Mouse (Mus musculus): Measurements from ENCODE around the gene Tasp1. TPM values are rescaled to one million over a fixed set of nuclear protein-coding genes. Genes with fewer than 3 reads are reported as not detected.

The Tasp1 gene
- 16.0 and 17.7 TPM in 2 replicates for polyA plus RNA-seq (2015; fragmentation: Nextera tagmentation; extraction: Ambion mirVana)

GRCm38 (mm10) chr2:140066353-140067314 lies at the start of gene Tasp1:
Gene Tasp1, minus strand, starts transcription at chr2:140066805.
- Histone ChIP-seq H3K9ac (replicated peaks) (peak within 1 kb of the TSS; percentile 88), H3K36me3 (no peaks in the 10 kb centered on the region), H3K9me3 (no peaks in the 10 kb centered on the region), H3K27me3 (no peaks in the 10 kb centered on the region), H3K4me1 (replicated peaks) (peaks cover 12% of the 10 kb centered on the region), H3K4me2 (replicated peaks) (peak within 1 kb of the TSS; percentile 83), H3K27ac (peak within 1 kb of the TSS; percentile 89), H3K4me3 (replicated peaks) (peak within 1 kb of the TSS; percentile 89)
- peak; percentile 100 for ATAC-seq
- WGBS: 1% methylated on average over 68 of the region's 68 CpGs

- no peak for ATAC-seq
- Histone ChIP-seq H3K4me3 (replicated peaks) (no peak overlapping the region), H3K4me1 (replicated peaks) (no peaks in the 10 kb centered on the region), H3K9me3 (no peaks in the 10 kb centered on the region), H3K36me3 (no peaks in the 10 kb centered on the region), H3K9ac (replicated peaks) (no peak overlapping the region), H3K4me2 (replicated peaks) (no peak overlapping the region), H3K27me3 (no peaks in the 10 kb centered on the region), H3K27ac (no peak overlapping the region)
- WGBS: 91% methylated on average over 8 of the region's 8 CpGs
Measured at GRCm38 (mm10) chr2:140113851-140114250, 47.2 kb upstream of the Tasp1 start.

- Histone ChIP-seq H3K36me3 (no peaks in the 10 kb centered on the region), H3K27me3 (no peaks in the 10 kb centered on the region), H3K4me2 (replicated peaks) (no peak overlapping the region), H3K9me3 (no peaks in the 10 kb centered on the region), H3K27ac (no peak overlapping the region), H3K4me1 (replicated peaks) (no peaks in the 10 kb centered on the region), H3K4me3 (replicated peaks) (no peak overlapping the region), H3K9ac (replicated peaks) (no peak overlapping the region)
- ATAC-seq: no peak
- WGBS: 47% methylated on average over 1 of the region's 1 CpGs
Measured at GRCm38 (mm10) chr2:140108945-140109344, 42.3 kb upstream of the Tasp1 start.

- Histone ChIP-seq H3K36me3 (no peaks in the 10 kb centered on the region), H3K9me3 (no peaks in the 10 kb centered on the region), H3K4me3 (replicated peaks) (no peak overlapping the region), H3K4me2 (replicated peaks) (no peak overlapping the region), H3K9ac (replicated peaks) (no peak overlapping the region), H3K27me3 (no peaks in the 10 kb centered on the region), H3K27ac (no peak overlapping the region), H3K4me1 (replicated peaks) (no peaks in the 10 kb centered on the region)
- 91% methylated on average over 4 of the region's 4 CpGs for WGBS
- ATAC-seq: no peak
Measured at GRCm38 (mm10) chr2:140107641-140108040, 41.0 kb upstream of the Tasp1 start.

- Histone ChIP-seq H3K9me3 (no peaks in the 10 kb centered on the region), H3K27ac (no peak overlapping the region), H3K27me3 (no peaks in the 10 kb centered on the region), H3K4me2 (replicated peaks) (no peak overlapping the region), H3K9ac (replicated peaks) (no peak overlapping the region), H3K4me1 (replicated peaks) (no peaks in the 10 kb centered on the region), H3K4me3 (replicated peaks) (no peak overlapping the region), H3K36me3 (no peaks in the 10 kb centered on the region)
- WGBS: 79% methylated on average over 3 of the region's 3 CpGs
- no peak for ATAC-seq
Measured at GRCm38 (mm10) chr2:140104951-140105350, 38.3 kb upstream of the Tasp1 start.

- H3K4me1 ChIP-seq (replicated peaks): no peaks in the 10 kb centered on the region
- H3K9ac ChIP-seq (replicated peaks): no peak overlapping the region
- H3K27me3 ChIP-seq: no peaks in the 10 kb centered on the region
- no peak overlapping the region for H3K27ac ChIP-seq
- H3K4me3 ChIP-seq (replicated peaks): no peak overlapping the region
- no peak overlapping the region for H3K4me2 ChIP-seq (replicated peaks)
- 88% methylated on average over 3 of the region's 3 CpGs for WGBS
- H3K9me3 ChIP-seq: no peaks in the 10 kb centered on the region
- H3K36me3 ChIP-seq: no peaks in the 10 kb centered on the region
- no peak for ATAC-seq
Measured at GRCm38 (mm10) chr2:140100551-140101474, 34.2 kb upstream of the Tasp1 start.

- no peaks in the 10 kb centered on the region for H3K27me3 ChIP-seq
- 91% methylated on average over 3 of the region's 3 CpGs for WGBS
- H3K9ac ChIP-seq (replicated peaks): no peak overlapping the region
- no peak for ATAC-seq
- no peak overlapping the region for H3K4me3 ChIP-seq (replicated peaks)
- no peaks in the 10 kb centered on the region for H3K9me3 ChIP-seq
- H3K36me3 ChIP-seq: no peaks in the 10 kb centered on the region
- H3K4me2 ChIP-seq (replicated peaks): no peak overlapping the region
- H3K4me1 ChIP-seq (replicated peaks): no peaks in the 10 kb centered on the region
- no peak overlapping the region for H3K27ac ChIP-seq
Measured at GRCm38 (mm10) chr2:140099971-140100370, 33.4 kb upstream of the Tasp1 start.

- no peak overlapping the region for H3K4me2 ChIP-seq (replicated peaks)
- H3K4me3 ChIP-seq (replicated peaks): no peak overlapping the region
- no peaks in the 10 kb centered on the region for H3K4me1 ChIP-seq (replicated peaks)
- H3K36me3 ChIP-seq: no peaks in the 10 kb centered on the region
- H3K27me3 ChIP-seq: no peaks in the 10 kb centered on the region
- no peak overlapping the region for H3K27ac ChIP-seq
- 54% methylated on average over 3 of the region's 3 CpGs for WGBS
- H3K9me3 ChIP-seq: no peaks in the 10 kb centered on the region
- H3K9ac ChIP-seq (replicated peaks): no peak overlapping the region
- no peak; the same call in 1 of the 2 replicates for ATAC-seq
Measured at GRCm38 (mm10) chr2:140097131-140097591, 30.6 kb upstream of the Tasp1 start.

- H3K4me1 ChIP-seq (replicated peaks): no peaks in the 10 kb centered on the region
- H3K27ac ChIP-seq: no peak overlapping the region
- no peak overlapping the region for H3K4me3 ChIP-seq (replicated peaks)
- 89% methylated on average over 5 of the region's 5 CpGs for WGBS
- H3K27me3 ChIP-seq: no peaks in the 10 kb centered on the region
- no peaks in the 10 kb centered on the region for H3K36me3 ChIP-seq
- no peak overlapping the region for H3K9ac ChIP-seq (replicated peaks)
- ATAC-seq: no peak
- no peaks in the 10 kb centered on the region for H3K9me3 ChIP-seq
- H3K4me2 ChIP-seq (replicated peaks): no peak overlapping the region
Measured at GRCm38 (mm10) chr2:140096034-140096433, 29.4 kb upstream of the Tasp1 start.

- 93% methylated on average over 5 of the region's 5 CpGs for WGBS
- Histone ChIP-seq H3K4me1 (replicated peaks) (no peaks in the 10 kb centered on the region), H3K27ac (no peak overlapping the region), H3K27me3 (no peaks in the 10 kb centered on the region), H3K4me3 (replicated peaks) (no peak overlapping the region), H3K9ac (replicated peaks) (no peak overlapping the region), H3K9me3 (no peaks in the 10 kb centered on the region), H3K36me3 (no peaks in the 10 kb centered on the region), H3K4me2 (replicated peaks) (no peak overlapping the region)
- no peak for ATAC-seq
Measured at GRCm38 (mm10) chr2:140093433-140093832, 26.8 kb upstream of the Tasp1 start.

GRCm38 (mm10) chr2:140084245-140084644 lies 17.6 kb upstream of the Tasp1 start:
- Histone ChIP-seq H3K27me3 (no peaks in the 10 kb centered on the region), H3K4me3 (replicated peaks) (no peak overlapping the region), H3K4me1 (replicated peaks) (no peaks in the 10 kb centered on the region), H3K9me3 (no peaks in the 10 kb centered on the region), H3K36me3 (no peaks in the 10 kb centered on the region), H3K9ac (replicated peaks) (no peak overlapping the region), H3K4me2 (replicated peaks) (no peak overlapping the region), H3K27ac (no peak overlapping the region)
- WGBS: 93% methylated on average over 7 of the region's 7 CpGs
- no peak for ATAC-seq

Measured in midbrain, embryonic 13.5 days (tissue).